Mouse (Mus musculus) lung, postnatal 0 days (tissue): ENCODE data around the gene Nmrk2.

Source experiments
- CTCF ChIP-seq: IDR thresholded peaks from 2 replicates; pipeline ENCODE4 v1.5.1; 2016; ENCODE audit warnings: antibody characterized with exemption, mild to moderate bottlenecking
- EP300 ChIP-seq: IDR thresholded peaks from 2 replicates; pipeline ENCODE4 v1.6.1; 2016; ENCODE audit warnings: antibody characterized with exemption, mild to moderate bottlenecking, control low read depth

GRCm38 (mm10) chr10:81187161-81187560 is 14.7 kb downstream of the Nmrk2 start:
- no peak for TF ChIP-seq CTCF
- no peak for TF ChIP-seq EP300
